Mouse (Mus musculus): ENCODE results near the gene Ftcd. TPM values are rescaled to one million over a fixed set of nuclear protein-coding genes. Genes with fewer than 3 reads are reported as not detected.

The Ftcd gene
- total and polyA plus RNA-seq, 2 experiments from 2014 or later: 5.6 to 5.8 TPM

DNA sequence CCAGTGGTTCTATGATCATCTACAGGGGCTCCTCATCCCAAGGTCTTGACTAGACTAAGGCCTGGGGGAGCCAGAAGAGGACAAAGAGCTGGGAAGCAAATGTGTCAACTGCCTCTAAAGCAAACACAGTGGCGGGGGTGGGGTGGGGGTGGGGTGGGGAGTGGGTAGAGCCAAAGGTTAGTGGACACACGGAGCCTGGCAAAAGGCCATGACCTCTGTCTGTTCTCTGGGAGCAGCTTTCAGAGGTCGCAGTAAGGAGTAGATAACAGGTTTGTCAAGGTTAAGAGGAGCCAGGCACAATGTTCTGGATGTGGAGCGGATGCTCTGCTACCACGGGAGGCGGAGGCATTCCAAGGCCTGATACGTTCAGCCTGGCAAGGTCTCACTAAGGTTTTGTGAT, 1.5 kb downstream of the Ftcd start:
- H3K4me1 ChIP-seq (ENCODE audit: control insufficient read depth, insufficient read depth): no peaks in the 10 kb centered on the region
- H3K27me3 ChIP-seq (ENCODE audit: control insufficient read depth, insufficient read depth, low read length): no peaks in the 10 kb centered on the region
- H3K4me2 ChIP-seq (ENCODE audit: low read depth, low read length): no peak overlapping the region
- no peaks in the 10 kb centered on the region for H3K9me3 ChIP-seq (replicated peaks; ENCODE audit: control insufficient read depth, low read length)
- no peaks in the 10 kb centered on the region for H3K36me3 ChIP-seq (replicated peaks; ENCODE audit: control insufficient read depth, insufficient read depth, low read length)
- DNase-seq (ENCODE audit: low spot score) (peak; percentile 42), ATAC-seq (ENCODE audit: insufficient read depth, low read depth) (peak; percentile 47; the same call in 1 of the 2 replicates)
- no peak overlapping the region for H3K27ac ChIP-seq (ENCODE audit: low read depth)
- TF ChIP-seq CTCF (IDR thresholded peaks at IDR 0.05; ENCODE audit: low read depth): no peak
- TF ChIP-seq EP300 (IDR thresholded peaks at IDR 0.05; ENCODE audit: low read depth): no peak
- WGBS: 54% methylated on average over 7 of the region's 7 CpGs
- no peak overlapping the region for H3K4me3 ChIP-seq (ENCODE audit: low read depth, low read length)
- H3K9ac ChIP-seq (replicated peaks; ENCODE audit: low read depth, low read length): no peak overlapping the region

DNA sequence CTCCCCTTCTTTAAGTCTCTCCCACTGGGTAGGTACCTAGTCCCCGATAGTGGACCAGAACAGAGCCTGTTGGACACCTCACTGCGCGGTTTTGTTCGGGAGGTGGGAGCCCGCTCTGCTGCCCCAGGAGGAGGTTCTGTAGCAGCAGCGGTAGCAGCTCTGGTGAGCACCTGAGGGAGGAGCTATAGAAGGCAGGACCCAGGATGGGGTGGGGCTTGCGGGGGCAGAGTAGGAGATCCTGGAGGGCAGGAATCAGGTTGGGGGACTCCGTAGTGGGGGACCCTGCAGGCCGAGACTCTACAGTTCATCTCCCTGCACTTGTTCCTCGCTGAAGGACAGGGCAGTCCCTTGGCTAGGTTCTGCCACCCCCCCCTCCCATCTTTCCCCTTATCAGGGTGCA, 8.7 kb downstream of the Ftcd start:
- no peak overlapping the region; the same call in 1 of the 2 replicates for H3K9ac ChIP-seq (replicated peaks; ENCODE audit: low read depth, low read length)

DNA sequence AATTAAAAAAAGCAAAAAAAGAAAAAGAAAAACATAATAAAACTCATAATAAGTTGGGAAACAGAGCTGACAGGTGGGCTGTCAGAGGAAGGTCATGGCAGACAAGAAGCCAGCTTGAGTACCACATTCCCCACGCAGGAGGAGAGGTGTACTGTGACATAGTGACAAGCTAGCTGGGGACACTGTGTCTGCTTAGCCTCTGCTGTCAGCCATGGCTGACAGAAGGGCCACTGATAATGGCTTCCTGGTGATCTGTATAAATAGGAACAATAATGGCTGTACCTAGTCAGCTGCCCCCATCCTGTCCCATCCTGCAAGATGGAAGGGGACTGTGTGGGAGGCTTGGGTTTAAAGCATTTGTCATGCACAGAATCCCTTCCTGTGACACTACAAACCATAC, 10.7 kb downstream of the Ftcd start:
- TF ChIP-seq EP300 (IDR thresholded peaks at IDR 0.05; ENCODE audit: low read depth): peak; percentile 96
- TF ChIP-seq CTCF (IDR thresholded peaks at IDR 0.05; ENCODE audit: low read depth): no peak
- WGBS: 14% methylated on average over 1 of the region's 1 CpGs
- Histone ChIP-seq H3K9me3 (replicated peaks; ENCODE audit: control insufficient read depth, low read length) (no peaks in the 10 kb centered on the region), H3K4me2 (ENCODE audit: low read depth, low read length) (no peak overlapping the region), H3K27me3 (ENCODE audit: control insufficient read depth, insufficient read depth, low read length) (no peaks in the 10 kb centered on the region), H3K36me3 (replicated peaks; ENCODE audit: control insufficient read depth, insufficient read depth, low read length) (no peaks in the 10 kb centered on the region), H3K4me1 (ENCODE audit: control insufficient read depth, insufficient read depth) (peaks cover 16% of the 10 kb centered on the region; the same call in 1 of the 2 replicates), H3K27ac (ENCODE audit: low read depth) (peak overlapping the region; percentile 81), H3K4me3 (ENCODE audit: low read depth, low read length) (no peak overlapping the region), H3K9ac (replicated peaks; ENCODE audit: low read depth, low read length) (no peak overlapping the region)
- ATAC-seq (ENCODE audit: insufficient read depth, low read depth): peak; percentile 82
- DNase-seq (ENCODE audit: low spot score): peak; percentile 78

More for the DNA sequence above, 8.7 kb downstream of the Ftcd start:
- H3K27me3 ChIP-seq (ENCODE audit: control insufficient read depth, insufficient read depth, low read length): no peaks in the 10 kb centered on the region
- ATAC-seq (ENCODE audit: insufficient read depth, low read depth): peak; percentile 44
- 0 out of 2 replicates have a peak overlapping the region, but pooled peaks have one; percentile 8 for H3K4me3 ChIP-seq (ENCODE audit: low read depth, low read length)
- no peaks in the 10 kb centered on the region for H3K36me3 ChIP-seq (replicated peaks; ENCODE audit: control insufficient read depth, insufficient read depth, low read length)
- H3K9me3 ChIP-seq (replicated peaks; ENCODE audit: control insufficient read depth, low read length): no peaks in the 10 kb centered on the region
- peak overlapping the region; percentile 28; the same call in 1 of the 2 replicates for H3K4me2 ChIP-seq (ENCODE audit: low read depth, low read length)
- peak overlapping the region; percentile 74 for H3K27ac ChIP-seq (ENCODE audit: low read depth)
- H3K4me1 ChIP-seq (ENCODE audit: control insufficient read depth, insufficient read depth): peaks cover 16% of the 10 kb centered on the region; the same call in 1 of the 2 replicates
- 23% methylated on average over 10 of the region's 10 CpGs for WGBS
- peak; percentile 17 for DNase-seq (ENCODE audit: low spot score)
- no peak for TF ChIP-seq CTCF (IDR thresholded peaks at IDR 0.05; ENCODE audit: low read depth)
- TF ChIP-seq EP300 (IDR thresholded peaks at IDR 0.05; ENCODE audit: low read depth): no peak

DNA sequence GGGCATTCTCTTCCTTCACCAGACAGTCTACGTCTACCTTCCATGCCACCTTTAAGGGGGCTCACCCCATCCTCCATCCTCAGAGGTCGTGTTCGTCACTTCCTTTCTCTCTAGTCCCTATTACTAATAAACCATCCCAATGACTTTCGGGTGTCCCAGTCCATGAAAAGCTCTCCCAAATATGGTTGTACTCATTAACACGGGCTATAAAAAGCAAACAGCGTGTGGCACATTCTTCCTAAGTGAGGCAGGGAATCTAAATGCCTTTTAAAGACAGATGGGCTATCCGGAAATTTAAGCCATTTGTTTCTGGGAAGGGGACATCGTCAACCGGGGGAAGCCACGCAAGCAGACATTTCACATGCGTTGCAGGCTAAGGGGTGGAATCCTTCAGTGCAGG, 14.7 kb downstream of the Ftcd start:
- no peak overlapping the region for H3K4me2 ChIP-seq (ENCODE audit: low read depth, low read length)
- no peaks in the 10 kb centered on the region for H3K36me3 ChIP-seq (replicated peaks; ENCODE audit: control insufficient read depth, insufficient read depth, low read length)
- TF ChIP-seq EP300 (IDR thresholded peaks at IDR 0.05; ENCODE audit: low read depth) (peak; percentile 28; the same call in 1 of the 2 replicates), CTCF (IDR thresholded peaks at IDR 0.05; ENCODE audit: low read depth) (no peak)
- H3K27me3 ChIP-seq (ENCODE audit: control insufficient read depth, insufficient read depth, low read length): no peaks in the 10 kb centered on the region
- no peaks in the 10 kb centered on the region for H3K9me3 ChIP-seq (replicated peaks; ENCODE audit: control insufficient read depth, low read length)
- H3K27ac ChIP-seq (ENCODE audit: low read depth): peak overlapping the region; percentile 91
- peak; percentile 75 for ATAC-seq (ENCODE audit: insufficient read depth, low read depth)
- no peak overlapping the region for H3K9ac ChIP-seq (replicated peaks; ENCODE audit: low read depth, low read length)
- no peak overlapping the region for H3K4me3 ChIP-seq (ENCODE audit: low read depth, low read length)
- H3K4me1 ChIP-seq (ENCODE audit: control insufficient read depth, insufficient read depth): 0 out of 2 replicates have a peak, but pooled peaks cover 5% of the 10 kb centered on the region
- WGBS: 38% methylated on average over 11 of the region's 11 CpGs
- DNase-seq (ENCODE audit: low spot score): peak; percentile 87

- no peak for ATAC-seq (ENCODE audit: insufficient read depth, low read depth)
- Histone ChIP-seq H3K36me3 (replicated peaks; ENCODE audit: control insufficient read depth, insufficient read depth, low read length) (0 out of 2 replicates have a peak, but pooled peaks cover 6% of the 10 kb centered on the region), H3K4me3 (ENCODE audit: low read depth, low read length) (no peak overlapping the region), H3K4me1 (ENCODE audit: control insufficient read depth, insufficient read depth) (0 out of 2 replicates have a peak, but pooled peaks cover under 1% of the 10 kb centered on the region), H3K27me3 (ENCODE audit: control insufficient read depth, insufficient read depth, low read length) (no peaks in the 10 kb centered on the region), H3K4me2 (ENCODE audit: low read depth, low read length) (no peak overlapping the region), H3K9me3 (replicated peaks; ENCODE audit: control insufficient read depth, low read length) (no peaks in the 10 kb centered on the region), H3K27ac (ENCODE audit: low read depth) (no peak overlapping the region), H3K9ac (replicated peaks; ENCODE audit: low read depth, low read length) (no peak overlapping the region)
- DNase-seq (ENCODE audit: low spot score): no peak
- WGBS: 92% methylated on average over 31 of the region's 31 CpGs
- TF ChIP-seq CTCF (IDR thresholded peaks at IDR 0.05; ENCODE audit: low read depth) (no peak), EP300 (IDR thresholded peaks at IDR 0.05; ENCODE audit: low read depth) (no peak)
Measured at GRCm38 (mm10) chr10:76596338-76596737, 20.9 kb downstream of the Ftcd start.

- TF ChIP-seq CTCF (IDR thresholded peaks at IDR 0.05; ENCODE audit: low read depth) (no peak), EP300 (IDR thresholded peaks at IDR 0.05; ENCODE audit: low read depth) (peak; percentile 73; the same call in 1 of the 2 replicates)
- Histone ChIP-seq H3K36me3 (replicated peaks; ENCODE audit: control insufficient read depth, insufficient read depth, low read length) (peaks cover 45% of the 10 kb centered on the region), H3K9me3 (replicated peaks; ENCODE audit: control insufficient read depth, low read length) (no peaks in the 10 kb centered on the region), H3K4me2 (ENCODE audit: low read depth, low read length) (no peak overlapping the region), H3K4me1 (ENCODE audit: control insufficient read depth, insufficient read depth) (peaks cover 21% of the 10 kb centered on the region; the same call in 1 of the 2 replicates), H3K9ac (replicated peaks; ENCODE audit: low read depth, low read length) (no peak overlapping the region), H3K27me3 (ENCODE audit: control insufficient read depth, insufficient read depth, low read length) (no peaks in the 10 kb centered on the region), H3K27ac (ENCODE audit: low read depth) (peak overlapping the region; percentile 73), H3K4me3 (ENCODE audit: low read depth, low read length) (no peak overlapping the region)
- DNase-seq (ENCODE audit: low spot score) (peak; percentile 54), ATAC-seq (ENCODE audit: insufficient read depth, low read depth) (peak; percentile 77)
- 28% methylated on average over 3 of the region's 3 CpGs for WGBS
Measured at GRCm38 (mm10) chr10:76602690-76603089, 27.2 kb downstream of the Ftcd start.
